Mouse (Mus musculus) olfactory bulb, adult 2 months (tissue): Measurements from ENCODE around the gene Polr3h.

Experiments used
- CTCF ChIP-seq: fragments of 200-500 bp; IDR thresholded peaks from 2 replicates; pipeline ENCODE4 v1.5.1; 2012; ENCODE audit warnings: low read depth, mild to moderate bottlenecking, low read length, moderate library complexity; ENCODE audit not compliant: insufficient read depth
- POLR2A ChIP-seq: fragments of 200-500 bp; IDR thresholded peaks from 2 replicates; pipeline ENCODE4 v1.6.1; 2012; ENCODE audit warnings: mild to moderate bottlenecking, low read depth, low read length, moderate library complexity; ENCODE audit not compliant: insufficient read depth

DNA sequence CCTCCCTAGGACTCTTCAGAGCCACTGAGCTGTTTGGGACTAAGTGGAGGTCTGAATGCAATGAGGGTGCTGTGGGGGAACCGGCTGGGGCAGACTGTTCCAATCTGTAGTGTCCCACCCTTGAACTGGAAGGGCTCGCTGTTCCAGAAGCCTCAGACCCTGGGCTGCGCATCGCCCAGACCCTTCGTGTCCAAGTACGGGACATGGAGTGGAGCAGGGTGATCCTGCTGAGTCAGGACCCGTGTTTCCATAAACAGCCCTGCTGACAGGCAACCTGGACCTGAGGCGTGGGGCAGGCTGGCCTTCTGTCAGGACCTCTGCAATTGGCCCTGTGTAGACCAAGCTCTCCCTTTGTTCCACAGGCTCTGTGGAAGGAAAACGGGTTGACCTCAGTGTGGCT is 79.3 kb downstream of the Polr3h start:
- TF ChIP-seq CTCF (0 out of 2 replicates have a peak, but pooled peaks have one; percentile 12), POLR2A (no peak)
